Mouse (Mus musculus): ENCODE data around the gene Osgin1.
A peak's percentile ranks its signal among the peaks of the same experiment; 100 is the strongest.

Osgin1 gene

DNA sequence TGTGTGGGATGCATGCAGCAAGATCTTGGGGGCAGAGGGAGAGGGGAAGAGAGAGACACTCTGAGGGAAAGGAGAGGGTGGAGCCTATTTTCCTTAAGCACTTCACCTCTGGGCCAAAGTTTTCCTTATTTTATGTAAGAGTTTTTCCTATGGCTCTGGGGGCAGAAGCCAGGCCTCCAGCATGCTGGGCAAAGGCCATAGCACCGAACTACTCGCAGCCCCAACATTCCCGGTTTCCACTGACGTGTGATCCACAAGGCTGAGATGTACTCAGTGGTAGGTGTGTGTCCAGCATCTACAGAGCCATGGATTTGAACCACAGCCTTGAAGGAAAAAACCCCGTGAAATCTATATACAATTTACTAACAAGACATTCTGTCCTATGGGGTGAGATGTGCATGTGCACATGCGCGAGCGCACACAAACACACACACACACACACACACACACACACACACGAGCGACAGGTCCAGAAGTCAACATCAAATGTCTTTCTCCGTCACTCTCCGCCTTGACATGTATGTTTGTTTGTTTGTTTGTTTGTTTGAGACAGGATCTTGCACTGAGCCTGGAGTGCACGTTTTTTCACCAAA lies at the start of gene Osgin1:
Gene Osgin1, plus strand, starts transcription at position 543 of the 593 bp plus-strand sequence.
- DNase-seq (ENCODE audit: low read depth, low spot score), result no peak

DNA sequence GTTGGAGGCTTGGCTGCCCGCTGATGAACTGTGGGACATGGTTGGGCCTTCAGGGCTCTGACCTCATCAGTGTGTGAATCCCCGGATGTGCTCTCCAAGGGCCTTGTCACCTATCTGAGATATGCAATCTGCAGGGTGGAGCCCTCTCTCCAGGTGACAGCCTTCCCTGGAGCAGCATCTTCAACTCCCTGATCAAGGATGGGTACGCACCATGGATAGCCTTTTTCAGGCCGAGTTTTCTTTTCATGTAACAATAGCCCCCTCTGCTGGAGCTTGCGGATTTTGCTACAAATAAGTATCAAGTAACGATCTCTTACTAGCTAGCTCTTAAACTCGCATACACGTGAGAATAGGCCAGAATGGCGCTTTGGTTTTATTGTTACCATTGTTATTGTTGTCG lies 49.4 kb upstream of the Osgin1 start:
- peak; percentile 84 for DNase-seq (ENCODE audit: low read depth, low spot score)

DNA sequence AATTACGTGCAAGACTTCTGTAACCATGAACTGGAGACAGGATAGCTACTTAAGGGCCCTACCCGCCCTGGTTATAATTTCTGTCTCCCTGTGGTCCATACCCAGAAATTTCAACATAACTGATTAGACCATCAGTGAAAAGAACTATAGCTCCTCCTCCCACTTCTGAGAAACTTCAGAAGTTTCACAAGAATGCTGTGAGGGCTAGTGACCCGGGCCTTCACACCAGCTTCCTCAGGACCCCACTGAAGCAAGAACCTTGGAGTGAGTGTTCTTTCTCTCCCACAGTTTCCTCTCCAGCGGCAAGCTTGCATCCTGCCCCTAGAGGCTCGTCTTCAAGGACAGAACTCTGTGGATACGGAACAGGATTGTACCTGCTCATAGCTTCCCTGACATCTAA lies 48.1 kb upstream of the Osgin1 start:
- no peak for DNase-seq (ENCODE audit: low read depth, low spot score)

GRCm38 (mm10) chr8:119386988-119387387 lies 46.9 kb upstream of the Osgin1 start:
- no peak for DNase-seq (ENCODE audit: low read depth, low spot score)

- no peak for DNase-seq (ENCODE audit: low read depth, low spot score)
These were observed 39.8 kb upstream of the Osgin1 start for GRCm38 (mm10) chr8:119394097-119394496.

GRCm38 (mm10) chr8:119394524-119395026 lies 39.3 kb upstream of the Osgin1 start, which contains the start of gene Mlycd:
Gene Mlycd (plus strand): TSS chr8:119394878.
- peak; percentile 97 for DNase-seq (ENCODE audit: low read depth, low spot score)

- DNase-seq (ENCODE audit: low read depth, low spot score), result peak; percentile 53
These were observed 38.6 kb upstream of the Osgin1 start for GRCm38 (mm10) chr8:119395072-119395950.

- no peak for DNase-seq (ENCODE audit: low read depth, low spot score)
These were observed 35.4 kb upstream of the Osgin1 start for GRCm38 (mm10) chr8:119398558-119398957.

DNA sequence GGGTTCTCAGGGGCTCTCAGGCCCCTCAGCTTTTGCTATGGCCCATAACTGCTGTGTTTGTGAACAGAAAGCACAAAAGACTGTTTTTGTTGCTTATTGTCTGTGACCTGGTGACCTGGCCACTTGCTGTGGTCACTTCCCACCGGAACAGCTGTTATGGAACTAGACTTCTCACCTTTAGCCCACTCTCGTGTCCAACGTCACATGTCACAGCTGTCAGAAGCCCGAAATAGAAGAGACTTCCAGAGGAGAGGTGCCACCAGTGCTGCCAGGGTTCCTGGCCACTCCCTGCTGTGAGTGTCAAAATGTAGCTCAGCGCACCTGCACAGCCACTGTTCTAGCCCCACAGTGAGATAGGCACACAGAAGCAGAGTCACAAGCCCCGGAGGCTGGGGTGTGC lies 34.7 kb upstream of the Osgin1 start:
- DNase-seq (ENCODE audit: low read depth, low spot score), result no peak

DNA sequence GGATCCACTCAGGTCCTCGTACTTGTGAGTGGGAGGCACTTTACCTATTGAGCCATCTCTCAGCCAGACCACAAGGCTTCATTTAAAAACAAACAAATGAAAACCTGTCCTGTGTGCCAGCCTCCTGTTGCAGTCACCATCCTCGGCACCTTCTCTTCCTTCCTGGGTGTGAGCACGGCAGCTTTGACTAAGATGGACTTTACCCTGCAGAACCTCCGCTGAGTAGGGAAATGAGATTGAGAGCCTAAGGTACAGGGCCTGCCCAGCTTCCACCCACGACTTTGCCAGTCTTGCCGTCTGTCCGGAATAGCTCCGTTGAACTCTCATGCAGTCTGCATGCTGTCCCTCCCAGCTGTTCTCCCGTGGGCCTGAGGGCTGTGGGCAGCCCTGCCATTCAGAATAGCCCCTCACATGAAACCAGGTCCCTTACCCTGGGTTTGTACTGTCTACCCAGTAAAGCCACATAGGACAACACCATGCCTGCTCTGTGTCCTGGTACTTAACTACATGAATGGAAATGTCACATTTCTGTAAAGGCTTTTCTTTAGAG lies 33.7 kb upstream of the Osgin1 start:
- DNase-seq (ENCODE audit: low read depth, low spot score), result no peak

- DNase-seq (ENCODE audit: low read depth, low spot score), result no peak
These were observed 33.0 kb upstream of the Osgin1 start for GRCm38 (mm10) chr8:119400904-119401303.

DNA sequence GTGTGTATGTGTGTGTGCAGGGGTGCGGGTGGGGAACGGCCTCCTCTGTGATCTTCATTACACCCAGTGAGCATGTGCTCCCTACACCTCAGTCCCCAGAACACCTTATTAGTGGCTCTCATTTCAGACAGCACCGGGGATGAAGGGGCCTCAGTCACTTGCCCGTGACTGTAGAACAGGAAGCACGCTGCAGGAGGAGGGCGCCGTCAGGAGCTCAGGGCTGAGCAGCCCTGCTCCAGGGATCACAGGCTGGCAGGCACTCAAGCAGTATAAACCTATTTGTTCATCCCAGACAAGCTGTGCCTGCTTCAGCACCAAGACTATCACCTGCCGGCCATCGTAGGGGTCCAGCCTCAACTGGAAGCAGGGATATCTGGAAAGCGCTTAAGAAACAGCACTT lies 30.0 kb upstream of the Osgin1 start:
- no peak for DNase-seq (ENCODE audit: low read depth, low spot score)

GRCm38 (mm10) chr8:119404648-119405047 lies 29.3 kb upstream of the Osgin1 start:
- DNase-seq (ENCODE audit: low read depth, low spot score), result no peak

DNA sequence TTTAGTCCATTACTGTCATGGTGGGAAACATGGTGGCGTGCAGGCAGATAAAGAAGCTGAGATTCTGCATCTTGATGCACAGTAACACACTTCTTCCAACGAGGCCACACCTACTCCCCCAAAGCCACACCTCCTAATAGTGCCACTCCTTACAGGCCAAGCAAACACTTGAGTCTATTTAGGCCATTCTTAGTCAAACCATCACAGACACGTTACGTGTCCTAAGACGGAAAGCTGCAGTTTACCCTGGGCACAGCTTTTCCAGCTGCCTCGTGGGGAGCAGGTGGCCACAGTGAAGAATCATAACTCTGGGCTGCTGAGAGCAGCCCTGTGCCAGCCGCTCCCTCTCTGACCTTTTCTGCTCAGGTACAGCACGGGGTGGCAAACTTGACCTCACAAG lies 25.6 kb upstream of the Osgin1 start:
- DNase-seq (ENCODE audit: low read depth, low spot score), result no peak

DNA sequence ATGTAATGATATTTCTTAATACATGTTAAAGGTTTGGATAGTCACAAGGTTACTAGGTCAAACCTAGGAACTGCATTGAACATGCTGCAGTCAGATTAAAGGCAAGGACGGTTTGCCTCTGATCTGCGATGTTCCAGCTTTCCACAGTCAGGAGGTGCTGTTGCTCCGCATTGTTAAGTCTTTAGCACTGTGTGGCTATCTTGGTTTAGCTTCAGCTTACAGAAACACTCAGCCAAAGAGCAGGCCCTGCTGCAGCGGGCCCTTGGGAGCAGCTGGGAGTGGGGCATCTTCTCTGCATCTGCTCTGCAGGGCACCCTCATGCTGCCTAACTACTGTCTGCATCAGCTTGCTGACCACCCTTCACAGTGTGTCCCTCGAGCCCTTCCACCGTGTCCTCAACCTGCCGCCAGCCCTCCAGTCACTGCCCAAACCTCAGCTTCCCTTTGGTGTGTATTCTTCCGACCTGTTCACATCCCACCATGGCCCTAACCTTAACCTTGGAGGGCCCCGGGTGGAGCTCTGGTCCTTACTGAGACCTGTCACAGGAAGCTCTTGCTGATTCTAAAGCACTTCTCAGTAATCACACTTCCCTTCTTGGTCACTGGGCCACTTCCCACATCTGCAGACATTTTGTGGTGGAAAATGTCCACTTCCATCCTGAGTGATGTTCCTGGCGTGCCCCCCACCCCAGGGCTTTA lies 21.7 kb upstream of the Osgin1 start:
- no peak for DNase-seq (ENCODE audit: low read depth, low spot score)

GRCm38 (mm10) chr8:119412735-119413498 lies 21.0 kb upstream of the Osgin1 start:
- peak; percentile 91 for DNase-seq (ENCODE audit: low read depth, low spot score)

DNA sequence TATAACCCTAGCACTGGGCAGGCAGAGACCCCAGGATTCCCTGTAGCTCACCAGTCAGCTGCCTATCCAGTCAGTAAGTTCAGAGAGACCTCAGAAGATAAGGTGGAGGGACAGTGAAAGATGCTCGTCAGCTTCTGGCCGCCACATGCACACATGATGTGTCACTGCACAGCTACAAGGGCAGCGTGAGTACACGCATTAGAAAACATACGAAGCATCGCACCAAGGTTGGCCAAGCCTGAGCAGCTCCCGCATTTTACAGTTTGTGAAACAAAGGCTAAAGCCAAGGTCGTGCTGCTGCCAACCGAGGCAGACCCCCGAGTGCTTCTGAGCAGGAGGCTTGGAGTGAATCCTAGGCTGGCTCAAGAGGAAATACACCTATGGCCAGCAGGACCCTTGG lies 20.3 kb upstream of the Osgin1 start:
- DNase-seq (ENCODE audit: low read depth, low spot score), result no peak

DNA sequence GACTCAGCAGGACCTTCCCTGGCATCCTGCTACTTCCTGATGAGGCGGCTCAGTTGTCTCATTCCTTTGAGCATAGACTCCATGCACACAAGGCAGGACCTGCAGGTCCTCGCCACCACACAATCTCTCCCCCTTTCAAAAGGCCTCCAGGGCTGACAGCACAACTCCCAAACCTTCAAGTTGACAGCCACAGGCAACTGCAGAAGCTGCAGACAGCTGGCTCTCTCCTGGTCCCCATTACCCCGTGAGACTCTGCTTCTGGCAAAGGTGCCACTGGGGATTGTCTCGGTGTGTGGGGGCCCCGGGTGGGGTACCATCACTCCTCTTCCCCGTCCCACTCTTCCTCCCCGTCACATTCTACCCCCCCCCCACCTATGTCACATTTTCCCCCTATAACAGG lies 13.6 kb upstream of the Osgin1 start:
- no peak for DNase-seq (ENCODE audit: low read depth, low spot score)

- DNase-seq (ENCODE audit: low read depth, low spot score), result no peak
These were observed 12.3 kb upstream of the Osgin1 start for GRCm38 (mm10) chr8:119421603-119422122.

DNA sequence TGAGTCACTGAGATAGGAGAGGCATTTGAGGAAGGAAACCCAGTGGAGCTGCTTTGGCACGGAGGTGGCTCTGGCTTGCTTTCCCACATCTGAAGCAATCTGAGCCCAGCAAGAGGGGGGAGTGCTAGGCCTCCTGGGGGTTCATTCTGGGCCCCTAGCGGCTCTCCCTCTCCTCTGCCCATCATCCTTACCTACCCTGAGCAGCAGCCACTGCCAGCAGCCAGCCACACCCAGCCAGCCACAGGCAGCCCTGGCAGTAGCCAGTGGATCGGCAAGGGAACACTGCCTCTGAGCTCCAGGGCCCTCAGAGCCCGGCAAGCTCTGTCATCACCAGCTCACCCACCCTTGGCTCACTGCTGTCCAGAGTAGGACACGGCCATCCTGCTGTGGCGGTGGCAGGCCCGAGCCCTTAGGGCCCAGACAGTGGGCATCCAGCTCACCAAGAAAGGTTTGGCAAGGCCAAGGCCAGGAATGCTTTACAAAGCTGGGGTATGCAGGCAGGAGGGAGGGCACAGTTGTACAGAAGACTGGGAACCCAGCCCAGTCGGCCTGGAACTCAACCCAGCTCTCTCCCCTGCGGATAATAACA lies 11.7 kb upstream of the Osgin1 start:
- peak; percentile 68 for DNase-seq (ENCODE audit: low read depth, low spot score)
